Mouse (Mus musculus): ENCODE measurements around the gene Cers6.

Gene Cers6

DNA sequence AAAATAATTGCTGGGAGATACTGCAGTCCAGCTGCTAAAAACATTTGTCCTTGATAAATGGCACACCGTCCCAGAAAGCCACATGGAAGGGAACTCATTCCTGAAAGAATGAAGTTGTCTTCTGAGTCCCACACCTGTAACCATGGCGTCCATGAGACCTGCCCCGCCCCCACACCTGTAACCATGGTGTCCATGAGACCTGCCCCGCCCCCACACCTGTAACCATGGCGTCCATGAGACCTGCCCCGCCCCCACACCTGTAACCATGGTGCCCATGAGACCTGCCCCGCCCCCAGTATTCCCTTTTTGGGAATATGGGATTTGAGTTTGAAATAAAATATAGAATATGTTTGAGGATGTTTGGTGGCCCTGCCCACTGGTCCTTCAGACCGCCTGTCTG, 106.8 kb downstream of the Cers6 start:
- DNase-seq (ENCODE audit: low spot score) = no peak

- no peak for DNase-seq (ENCODE audit: low spot score)
These were observed 110.6 kb downstream of the Cers6 start for GRCm38 (mm10) chr2:68971840-68972239.

- DNase-seq (ENCODE audit: low spot score) = no peak
These were observed 112.5 kb downstream of the Cers6 start for GRCm38 (mm10) chr2:68973753-68974152.

- DNase-seq (ENCODE audit: low spot score) = no peak
These were observed 114.0 kb downstream of the Cers6 start for GRCm38 (mm10) chr2:68975286-68975685.

GRCm38 (mm10) chr2:68975780-68976179, 114.5 kb downstream of the Cers6 start:
- DNase-seq (ENCODE audit: low spot score) = no peak

- no peak for DNase-seq (ENCODE audit: low spot score)
These were observed 117.0 kb downstream of the Cers6 start for GRCm38 (mm10) chr2:68978244-68978643.

DNA sequence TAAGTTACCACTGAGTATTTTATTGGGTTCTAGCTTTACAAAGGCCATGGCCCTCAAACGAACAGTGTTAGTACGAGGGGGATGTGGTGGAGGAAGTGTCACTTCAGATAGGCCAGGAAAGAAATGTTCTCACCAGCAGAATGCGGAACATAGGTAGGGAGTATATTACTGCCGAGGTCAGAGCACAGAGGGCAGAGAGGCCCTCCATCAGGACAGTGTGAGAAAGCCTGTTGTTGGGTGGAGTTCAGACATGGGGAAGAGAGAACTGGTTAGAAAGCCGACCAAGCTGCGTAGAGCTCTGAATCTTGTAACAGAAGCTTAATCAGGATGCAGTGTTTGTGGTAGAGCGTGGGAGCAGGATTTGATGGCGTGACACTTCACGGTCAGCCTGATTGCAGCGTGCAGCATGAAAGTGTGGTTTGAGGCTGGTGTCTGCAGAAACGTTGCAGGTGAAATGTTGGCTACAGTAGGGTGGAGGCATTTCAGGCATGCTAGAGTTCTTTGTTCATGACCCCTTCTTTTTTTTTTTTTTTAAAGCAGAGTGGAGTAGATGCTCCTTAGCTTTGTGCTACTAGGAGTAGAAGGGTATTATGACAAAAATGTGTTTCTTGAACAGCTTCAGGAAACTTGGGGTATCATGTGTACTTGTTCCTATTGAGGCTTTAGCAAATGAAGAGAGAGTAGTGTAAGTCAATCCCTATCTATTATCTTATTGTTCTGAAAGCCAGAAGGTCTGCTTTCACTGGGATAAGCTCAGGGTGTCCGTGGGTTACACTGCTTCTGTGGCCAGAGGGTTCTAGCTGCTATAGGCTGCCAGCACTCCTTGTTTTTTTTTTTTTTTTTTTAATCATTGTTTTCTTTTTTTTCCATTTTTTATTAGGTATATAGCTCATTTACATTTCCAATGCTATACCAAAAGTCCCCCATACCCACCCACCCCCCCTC, 117.7 kb downstream of the Cers6 start:
- no peak for DNase-seq (ENCODE audit: low spot score)

GRCm38 (mm10) chr2:68981302-68981701, 120.1 kb downstream of the Cers6 start:
- no peak for DNase-seq (ENCODE audit: low spot score)

DNA sequence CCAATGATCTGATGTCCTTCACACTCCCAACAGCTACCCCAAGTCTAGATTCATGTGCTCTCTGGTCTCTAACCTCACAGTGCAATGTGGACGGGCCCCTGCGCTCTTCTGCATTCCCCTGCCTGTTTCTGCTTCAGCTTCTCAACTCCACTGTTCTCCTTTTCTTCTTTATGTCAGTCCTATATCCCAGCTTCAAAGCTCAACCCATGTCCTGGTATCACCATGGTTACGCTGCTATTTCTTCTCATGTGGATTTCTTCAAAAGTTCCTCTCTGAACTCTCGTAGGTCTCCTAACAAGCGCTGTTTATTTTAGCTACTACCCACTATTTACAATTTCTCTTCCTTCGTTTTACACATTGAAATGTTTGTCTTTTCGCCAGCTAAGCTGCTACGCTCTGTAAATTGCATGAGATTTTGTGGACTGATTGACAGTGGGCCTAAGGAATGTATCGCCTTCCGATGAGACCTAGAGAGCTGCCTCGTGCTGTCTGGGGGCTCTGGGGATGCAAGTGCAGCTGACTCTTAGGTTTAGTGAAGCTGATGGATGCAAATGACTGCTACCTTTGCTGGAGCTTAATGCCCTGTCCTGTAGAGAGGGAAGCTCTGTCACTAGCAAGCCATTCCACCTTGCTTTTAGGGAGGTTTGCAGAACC, 120.6 kb downstream of the Cers6 start:
- no peak for DNase-seq (ENCODE audit: low spot score)

- no peak for DNase-seq (ENCODE audit: low spot score)
These were observed 121.7 kb downstream of the Cers6 start for GRCm38 (mm10) chr2:68982979-68983378.

GRCm38 (mm10) chr2:68983431-68983830, 122.2 kb downstream of the Cers6 start:
- DNase-seq (ENCODE audit: low spot score) = no peak

- no peak for DNase-seq (ENCODE audit: low spot score)
These were observed 127.9 kb downstream of the Cers6 start for GRCm38 (mm10) chr2:68989117-68989516.

- DNase-seq (ENCODE audit: low spot score) = no peak
These were observed 131.4 kb downstream of the Cers6 start for GRCm38 (mm10) chr2:68992629-68993028.

DNA sequence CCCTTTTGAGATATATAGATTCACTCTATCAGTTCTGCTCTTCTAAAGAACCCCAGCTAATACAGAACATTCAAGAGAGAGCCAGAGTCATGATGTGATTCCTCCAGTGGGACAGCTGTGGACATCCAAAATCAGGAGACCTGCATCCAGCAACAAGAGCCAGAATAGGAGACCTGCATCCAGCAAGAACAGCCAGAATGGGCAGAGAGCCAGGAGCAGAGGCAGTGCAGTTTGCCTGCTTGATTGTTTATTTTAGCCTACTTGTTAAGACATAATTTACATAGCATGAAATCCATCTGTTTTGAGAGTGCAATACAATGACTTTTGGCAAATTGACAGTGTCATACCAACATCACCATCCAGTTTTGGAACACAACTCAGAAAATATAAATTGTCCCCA, 133.2 kb downstream of the Cers6 start:
- DNase-seq (ENCODE audit: low spot score) = no peak

DNA sequence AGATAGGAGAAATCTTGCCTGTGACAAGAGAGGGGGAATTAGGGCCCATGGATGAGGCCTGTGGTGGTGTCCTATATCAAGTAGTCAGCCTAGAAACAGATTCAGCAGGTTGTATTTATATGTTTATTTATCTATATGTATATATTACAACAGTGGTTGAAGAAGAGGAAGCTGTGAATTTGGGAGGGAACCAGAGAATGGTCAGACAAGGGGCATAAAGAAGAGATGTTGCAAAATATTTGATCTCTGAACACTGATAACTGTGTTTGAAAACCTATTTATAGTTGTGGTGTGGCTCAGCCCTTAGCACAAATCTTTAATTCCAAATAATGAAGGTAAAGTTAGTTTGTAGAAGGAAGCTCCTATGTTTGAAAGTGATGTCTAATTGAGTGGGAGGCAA, 134.5 kb downstream of the Cers6 start:
- DNase-seq (ENCODE audit: low spot score) = no peak

GRCm38 (mm10) chr2:68996268-68996667, 135.0 kb downstream of the Cers6 start:
- no peak for DNase-seq (ENCODE audit: low spot score)

DNA sequence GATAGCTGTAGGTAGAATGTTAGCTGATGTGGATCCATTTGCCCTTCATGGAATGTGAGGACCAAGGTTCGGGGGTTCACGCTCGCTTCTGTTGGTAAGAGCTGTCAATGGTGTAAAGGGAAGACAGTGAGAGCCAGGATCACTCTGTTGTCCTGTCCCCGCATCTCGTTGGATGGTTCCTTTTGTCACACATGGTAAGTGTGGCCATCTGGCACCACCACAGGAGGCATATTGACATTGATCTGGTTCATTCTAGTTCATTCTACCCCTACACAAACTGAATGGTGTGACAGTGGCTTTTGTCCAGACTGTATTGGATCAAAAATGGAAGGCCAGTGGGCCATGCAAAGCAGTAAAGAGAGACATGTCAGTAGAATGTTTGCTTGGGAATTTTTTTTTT, 142.8 kb downstream of the Cers6 start:
- no peak for DNase-seq (ENCODE audit: low spot score)

GRCm38 (mm10) chr2:69011392-69011791, 150.2 kb downstream of the Cers6 start:
- DNase-seq (ENCODE audit: low spot score) = no peak

GRCm38 (mm10) chr2:69011860-69012259, 150.6 kb downstream of the Cers6 start:
- DNase-seq (ENCODE audit: low spot score) = no peak

- no peak for DNase-seq (ENCODE audit: low spot score)
These were observed 153.0 kb downstream of the Cers6 start for GRCm38 (mm10) chr2:69014241-69014640.

DNA sequence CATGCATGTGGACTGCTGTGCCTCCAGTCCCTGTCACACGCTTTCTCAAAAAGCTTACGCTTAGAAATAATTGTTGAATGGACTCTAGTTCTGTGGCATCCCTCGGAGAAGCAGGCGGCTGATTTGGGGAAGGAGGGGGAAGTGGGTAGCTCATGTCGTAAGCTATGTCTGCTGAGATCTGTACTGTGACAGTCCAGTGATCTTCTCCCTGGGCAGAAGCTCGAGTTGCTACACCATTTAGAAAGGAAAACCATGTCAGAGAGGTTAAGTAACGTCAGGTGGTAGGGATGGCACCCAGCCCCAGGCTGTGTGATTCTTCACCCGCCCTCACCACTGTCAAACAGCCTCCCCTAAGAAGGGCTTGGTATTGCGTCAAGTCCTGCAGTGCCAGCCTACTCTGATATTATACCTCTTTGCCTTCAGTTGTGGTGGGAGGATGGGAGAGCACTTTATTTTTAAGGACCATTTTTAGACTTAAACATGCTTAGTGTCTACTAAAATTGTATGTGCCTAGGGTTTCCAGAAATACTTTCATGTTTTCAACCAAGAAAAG, 154.0 kb downstream of the Cers6 start:
- no peak for DNase-seq (ENCODE audit: low spot score)

DNA sequence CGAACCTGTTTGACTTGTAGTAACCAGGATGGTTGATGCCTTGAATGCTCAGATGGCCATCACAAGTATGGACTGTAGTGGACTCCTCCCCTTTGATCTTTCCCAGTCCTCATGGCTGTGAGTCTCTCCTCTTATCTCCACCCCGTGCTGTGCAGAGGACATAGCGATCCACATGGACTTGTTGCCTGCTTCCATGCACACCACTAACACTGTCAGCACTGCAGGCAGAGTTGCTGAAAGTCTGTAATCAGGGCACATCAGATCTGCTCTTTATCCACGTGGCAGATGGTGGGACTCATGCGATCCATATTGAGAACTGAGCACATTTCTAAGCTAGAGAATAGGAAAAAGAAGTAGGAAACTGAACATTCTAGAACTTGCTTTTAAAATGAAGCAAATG, 154.6 kb downstream of the Cers6 start:
- no peak for DNase-seq (ENCODE audit: low spot score)

GRCm38 (mm10) chr2:69019026-69019565, 157.9 kb downstream of the Cers6 start:
- no peak for DNase-seq (ENCODE audit: low spot score)

Data from ovary, postnatal 36 days (tissue).